Comparison of ENCODE assay signal across 15 mouse cellular contexts in the genomic region with DNA sequence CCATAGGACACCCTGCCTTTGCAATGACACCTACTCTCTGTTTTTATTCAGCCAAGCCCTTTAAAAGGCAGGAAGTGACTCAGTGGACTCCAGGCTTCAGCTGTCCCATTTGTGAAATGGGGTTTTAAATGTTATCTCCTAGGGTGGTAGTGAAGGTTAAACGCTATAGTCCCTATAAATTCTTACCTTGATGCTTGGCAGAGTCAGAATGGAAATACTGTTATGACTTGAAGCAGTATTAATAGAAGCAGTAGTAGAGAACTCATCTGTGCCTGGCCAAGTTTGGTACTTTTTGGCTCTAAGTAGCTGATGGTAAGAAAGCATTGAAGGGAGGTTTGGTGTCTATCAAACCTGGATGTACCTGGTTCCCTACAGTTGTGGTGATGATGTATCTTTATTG.
"Had no signal": no experiment of that assay in that cellular context is flagged by ENCODE, and none has a peak within 500 bp of the region (broad histone marks: within the 10 kb centered on the region; RNA-seq: fewer than 3 reads in every experiment).

No protein-coding gene starts in this region.

- H3K4me1 ChIP-seq: stomach, embryonic 15.5 days had no signal

- H3K36me3 ChIP-seq: midbrain, embryonic 10.5 days; midbrain, embryonic 12.5 days; stomach, embryonic 15.5 days had no signal

- ATAC-seq: midbrain, embryonic 16.5 days had no signal

- H3K4me3 ChIP-seq: midbrain, embryonic 10.5 days; midbrain, embryonic 12.5 days; myocyte; stomach, embryonic 15.5 days had no signal

- DNase-seq: lung, adult 18-20 months; lung, embryonic 14.5 days; lung, postnatal 10 days; lung, postnatal 4 days; midbrain, embryonic 14.5 days; right cerebral cortex, postnatal 14 days; thymus, adult 2 months; thymus, postnatal 25 days; thymus, postnatal 4 days had no signal

- H3K4me2 ChIP-seq: lung, embryonic 14.5 days; midbrain, embryonic 12.5 days; stomach, embryonic 15.5 days had no signal

- H3K27ac ChIP-seq: midbrain, embryonic 10.5 days; midbrain, embryonic 12.5 days; stomach, embryonic 15.5 days; stomach, postnatal 0 days had no signal

- H3K27me3 ChIP-seq: midbrain, embryonic 12.5 days; stomach, embryonic 15.5 days had no signal

- H3K9me3 ChIP-seq: midbrain, embryonic 10.5 days; midbrain, embryonic 12.5 days; stomach, embryonic 15.5 days had no signal

- H3K9ac ChIP-seq: lung, embryonic 14.5 days; midbrain, embryonic 12.5 days; stomach, embryonic 15.5 days had no signal
